Mouse (Mus musculus): ENCODE measurements around the gene Paf1. TPM values are rescaled to one million over a fixed set of nuclear protein-coding genes. Genes with fewer than 3 reads are reported as not detected.

Gene Paf1
- polyA plus RNA-seq, 2 experiments from 2014 or later = 49.2 to 65.4 TPM

DNA sequence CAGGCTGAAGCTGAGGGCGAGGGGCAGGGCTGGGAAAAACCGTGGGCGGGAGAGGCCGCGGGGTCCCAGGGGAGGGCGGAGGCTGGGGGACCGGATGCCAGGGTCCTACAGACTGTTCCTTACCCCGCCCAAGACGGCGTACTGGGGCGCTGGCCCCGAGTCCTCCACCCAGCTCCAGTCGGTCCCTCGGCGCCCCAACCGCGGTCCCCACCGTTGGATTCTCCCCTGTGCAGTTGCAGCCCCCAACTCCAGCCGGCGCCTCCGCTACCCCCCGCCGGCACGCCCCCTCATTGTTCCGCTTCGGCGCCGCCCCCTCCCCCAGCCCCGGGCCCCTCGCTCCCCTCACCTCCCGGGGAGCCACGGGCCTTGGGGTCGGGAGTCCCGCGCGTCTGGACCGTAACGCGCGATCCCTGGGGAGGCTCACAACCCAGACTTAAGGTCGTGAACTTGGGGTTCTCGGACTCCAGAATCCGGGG, 21.2 kb upstream of the Paf1 start:
- ATAC-seq = no peak

DNA sequence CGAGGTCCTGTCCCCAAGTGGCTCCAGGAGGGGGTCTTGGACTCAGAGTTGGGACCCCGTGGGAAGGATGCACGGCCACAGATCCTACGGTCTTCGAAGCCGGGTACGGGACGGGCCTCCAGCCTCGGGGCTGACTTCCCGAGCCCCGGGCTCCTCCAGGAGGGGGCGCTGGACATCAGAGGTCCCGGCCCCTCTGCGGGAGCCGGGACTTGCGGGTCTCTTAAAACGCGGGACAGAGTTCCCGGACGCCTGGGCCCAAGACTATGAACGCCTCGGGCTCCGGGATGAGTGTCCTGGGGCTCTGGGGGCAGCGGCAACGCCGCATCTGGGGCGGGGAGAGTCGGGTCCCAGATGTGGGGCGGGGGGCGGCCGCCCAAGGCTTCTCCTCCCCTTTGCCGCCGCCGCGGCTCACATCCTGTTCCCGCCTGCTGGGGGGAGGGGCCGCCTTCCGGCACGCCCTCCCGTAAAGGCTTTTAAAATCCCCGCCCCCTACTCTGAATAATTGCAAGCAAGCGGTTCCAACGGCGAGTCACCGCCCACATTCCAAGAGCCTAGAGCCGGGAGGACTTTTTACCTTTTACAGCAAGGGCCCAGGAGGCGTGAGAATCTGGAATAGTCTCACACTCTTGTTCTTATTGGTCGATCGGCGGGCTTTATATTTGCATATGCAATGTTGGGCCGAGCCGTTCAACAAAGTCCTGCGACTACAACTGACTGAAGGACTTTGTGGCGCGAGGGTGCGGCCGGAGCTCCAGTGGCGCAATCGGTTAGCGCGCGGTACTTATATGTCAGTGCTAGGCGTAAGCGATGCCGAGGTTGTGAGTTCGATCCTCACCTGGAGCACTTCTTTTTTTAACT, 20.3 kb upstream of the Paf1 start, which contains the start of gene Plekhg2:
TSS of gene Plekhg2 (minus strand) at position 349 of the 858 bp plus-strand sequence.
- peak; percentile 54 for ATAC-seq

DNA sequence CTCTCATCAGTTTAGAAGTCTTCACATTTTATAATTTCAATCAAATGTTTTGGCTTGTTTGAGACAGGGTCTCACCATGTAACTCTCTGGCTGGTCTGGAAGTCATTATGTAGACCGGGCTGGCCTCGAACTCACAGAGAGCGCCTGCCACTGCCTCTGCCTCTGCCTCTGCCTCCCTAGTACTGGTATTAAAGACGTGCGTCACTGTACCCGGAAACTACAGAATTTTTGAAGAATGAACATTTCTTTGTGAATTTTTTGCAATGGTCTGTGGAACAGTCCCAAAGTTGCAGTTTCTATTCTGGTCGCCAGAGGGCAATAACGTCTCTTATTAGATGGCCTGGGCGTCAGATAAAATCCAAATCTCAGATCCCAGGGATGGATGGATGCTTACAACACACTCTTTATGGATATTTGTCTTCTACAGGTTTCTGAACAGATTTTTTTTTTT, 19.6 kb upstream of the Paf1 start:
- peak; percentile 25 for ATAC-seq

DNA sequence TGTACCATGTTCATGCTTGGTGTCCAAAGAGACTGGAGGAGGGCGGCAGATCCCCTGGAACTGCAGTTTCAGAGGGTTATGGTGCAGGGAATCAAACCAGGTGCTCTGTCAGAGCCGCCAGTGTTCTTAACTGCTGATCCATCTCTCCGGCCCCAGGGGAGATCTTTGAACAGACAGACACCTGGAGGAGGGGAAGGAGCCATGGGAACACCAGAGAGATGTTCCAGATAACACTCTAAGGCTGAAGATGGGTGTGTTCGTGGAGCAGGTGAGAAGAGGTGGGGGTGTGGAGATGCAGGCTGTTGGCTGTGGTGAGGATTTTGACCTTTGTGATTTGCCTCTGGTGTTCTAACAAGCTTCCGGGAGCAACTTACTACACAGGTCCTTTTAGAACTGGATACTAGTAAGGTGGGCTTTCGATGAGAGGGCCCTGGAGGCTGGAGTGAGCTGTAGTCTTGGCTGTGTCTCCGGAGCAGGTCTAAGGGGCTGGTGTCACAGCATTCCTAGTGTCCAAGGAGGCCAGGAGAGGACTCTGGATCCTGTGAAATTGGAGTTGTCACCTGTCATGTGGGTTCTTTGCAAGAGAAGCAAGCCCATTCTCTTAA, 18.8 kb upstream of the Paf1 start:
- no peak for ATAC-seq

DNA sequence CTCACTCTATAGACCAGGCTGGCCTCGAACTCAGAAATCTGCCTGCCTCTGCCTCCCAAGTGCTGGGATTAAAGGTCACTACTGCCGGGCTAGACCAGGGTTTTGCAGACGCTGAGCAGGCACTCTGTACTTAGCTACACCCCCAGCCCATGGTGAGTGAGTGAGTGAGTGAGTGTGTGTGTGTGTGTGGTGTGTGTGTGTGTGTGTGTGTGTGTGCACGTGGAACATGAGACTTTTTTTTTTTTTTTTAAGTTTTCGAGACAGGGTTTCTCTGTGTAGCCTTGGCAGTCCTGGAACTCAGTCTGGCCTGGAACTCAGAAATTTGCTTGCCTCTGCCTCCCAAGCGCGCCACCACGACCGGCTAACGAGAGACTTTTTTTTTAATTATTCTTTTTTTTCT, 18.1 kb upstream of the Paf1 start:
- ATAC-seq = no peak

DNA sequence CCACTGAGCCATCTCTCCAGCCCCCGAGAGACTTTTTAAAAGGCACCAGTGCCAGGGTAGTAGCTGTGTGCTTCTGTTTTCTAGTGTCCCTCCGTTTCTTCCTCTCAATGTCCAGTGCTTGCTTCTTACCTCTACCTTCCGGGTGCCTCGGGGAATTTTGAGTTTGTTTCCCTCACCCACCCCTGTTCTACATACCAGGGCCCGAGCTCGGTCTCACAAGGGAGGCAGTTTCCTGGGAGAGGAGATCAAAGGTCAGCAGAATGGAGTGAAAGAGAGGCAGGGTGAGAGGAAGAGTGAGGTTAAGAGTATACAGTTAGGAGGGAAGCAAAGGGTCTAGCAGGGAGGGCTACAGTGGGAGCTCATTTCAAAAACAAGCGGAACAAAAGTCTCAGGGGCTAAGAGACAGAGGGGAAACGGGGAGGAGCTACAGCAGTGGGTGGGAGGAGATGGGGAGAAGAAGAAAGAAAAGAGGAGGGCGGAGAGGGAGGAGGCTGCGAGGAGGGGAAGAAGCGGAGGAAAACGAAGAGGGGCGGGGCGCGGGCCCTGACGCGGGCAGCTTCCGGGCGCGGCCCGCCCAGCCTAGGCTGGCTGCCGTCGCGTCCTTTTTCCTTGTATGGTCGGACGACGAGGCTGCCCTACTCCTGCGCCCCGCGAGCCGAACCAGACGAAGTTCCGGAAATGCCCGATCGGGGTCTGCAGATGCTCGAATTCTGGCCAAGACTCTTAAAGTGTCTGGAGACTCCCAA, 17.4 kb upstream of the Paf1 start:
- ATAC-seq = peak; percentile 36

DNA sequence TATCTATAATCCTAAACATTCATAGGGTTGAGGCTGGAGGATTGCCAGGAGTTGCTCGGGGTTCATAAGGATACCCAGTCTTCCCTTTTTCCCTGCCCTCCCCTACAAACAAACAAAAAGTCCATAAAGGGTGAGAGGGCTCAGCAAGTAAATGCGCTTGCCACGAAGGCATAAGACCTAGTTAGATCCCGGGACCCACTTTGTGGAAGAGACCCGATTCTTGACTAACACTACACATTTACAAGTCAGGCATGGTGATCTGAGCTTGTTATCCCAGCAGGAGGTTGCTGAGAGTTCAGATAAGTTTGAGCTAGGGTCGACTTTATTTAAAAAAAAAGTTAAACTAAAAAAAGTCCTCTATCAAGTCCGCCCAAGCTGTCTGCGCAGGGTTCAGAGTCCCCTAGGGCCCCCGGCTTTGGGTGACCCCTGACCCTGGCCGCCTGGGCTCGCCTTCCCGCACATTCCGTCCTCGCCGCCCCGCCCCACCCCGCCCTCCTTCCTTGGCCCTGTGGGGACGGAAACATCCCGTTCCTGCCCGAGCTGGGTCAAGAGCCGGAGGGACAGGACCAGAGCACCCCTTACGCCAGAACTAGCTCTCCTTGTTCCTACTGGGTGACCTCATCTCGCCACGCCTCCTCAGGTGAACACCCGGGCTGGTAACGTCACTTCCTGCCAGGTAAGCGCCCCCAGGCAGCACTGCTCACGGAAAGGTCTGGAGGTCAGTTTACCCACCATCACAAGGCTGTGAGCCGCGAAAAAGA, 16.6 kb upstream of the Paf1 start:
- no peak for ATAC-seq

DNA sequence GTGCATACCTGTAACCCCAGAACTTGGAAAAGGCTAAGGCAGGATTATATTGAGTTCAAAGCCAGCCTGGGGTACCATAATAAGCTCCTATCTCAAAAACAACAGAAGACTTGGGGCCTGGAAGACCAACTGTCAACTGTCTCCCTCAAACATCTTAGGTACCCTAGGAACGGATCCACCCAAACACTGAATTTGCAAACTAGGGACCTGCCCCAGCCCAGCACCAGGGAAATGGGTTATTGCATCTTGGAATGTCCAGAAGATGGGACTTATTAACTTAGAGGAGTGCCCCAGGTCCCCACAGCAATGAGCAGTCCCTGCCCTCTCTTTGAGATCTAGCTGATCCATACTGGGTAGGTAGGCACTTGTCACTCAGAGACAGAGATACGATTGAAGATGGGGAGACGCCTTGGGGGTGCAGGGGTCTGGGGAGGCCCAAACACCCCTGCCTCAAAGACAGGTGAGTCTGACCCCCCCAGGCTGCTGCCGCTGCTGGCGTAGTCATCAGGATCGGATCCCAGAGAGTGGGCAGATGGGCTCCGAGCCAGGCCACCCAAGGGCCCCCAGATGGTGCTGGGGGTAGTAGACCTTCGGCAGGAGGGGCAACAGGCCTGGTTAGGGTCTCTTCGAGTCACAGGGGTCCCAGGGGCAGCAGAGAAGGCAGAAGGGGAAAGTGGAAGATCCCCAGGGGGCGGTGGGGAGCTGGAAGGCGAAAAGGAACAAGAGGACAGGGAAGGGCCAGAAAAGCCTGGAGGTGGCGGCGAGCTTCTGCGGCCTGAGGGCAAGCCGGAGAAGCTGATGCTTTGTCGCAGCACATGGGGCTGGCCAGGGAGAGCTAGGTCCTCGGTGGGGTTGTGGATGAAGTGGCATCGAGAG, 15.3 kb upstream of the Paf1 start:
- ATAC-seq = no peak

DNA sequence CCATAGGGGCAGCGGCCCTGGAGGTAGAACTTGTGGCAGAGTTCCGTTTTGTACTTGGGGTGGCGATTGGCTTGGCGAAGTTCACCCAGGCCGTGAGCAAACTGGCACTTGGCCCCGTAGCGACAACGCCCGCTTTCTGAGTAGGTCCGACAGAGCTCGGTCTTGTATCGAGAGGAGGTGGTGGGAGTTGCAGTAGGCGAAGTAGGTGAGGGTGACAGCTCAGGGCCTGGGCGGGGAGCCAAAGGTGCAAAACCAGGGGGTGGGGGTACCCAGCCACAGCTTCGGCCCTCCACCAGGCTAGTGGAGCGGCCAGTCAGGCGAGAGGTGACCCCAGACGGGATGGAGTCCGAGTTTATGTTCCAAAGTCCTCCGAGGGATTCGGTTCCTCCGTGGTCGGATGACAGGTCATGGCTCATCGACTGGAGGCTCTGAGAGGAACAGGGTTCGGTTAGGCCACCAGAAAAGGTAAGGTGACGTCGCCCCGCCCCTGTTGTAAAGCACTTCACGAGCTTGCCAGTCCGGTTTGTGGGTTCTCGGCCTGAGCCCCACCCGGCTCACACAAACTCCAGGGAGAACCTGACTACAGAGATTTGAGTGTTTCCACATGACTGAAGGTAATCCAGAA, 14.6 kb upstream of the Paf1 start:
- ATAC-seq = no peak

DNA sequence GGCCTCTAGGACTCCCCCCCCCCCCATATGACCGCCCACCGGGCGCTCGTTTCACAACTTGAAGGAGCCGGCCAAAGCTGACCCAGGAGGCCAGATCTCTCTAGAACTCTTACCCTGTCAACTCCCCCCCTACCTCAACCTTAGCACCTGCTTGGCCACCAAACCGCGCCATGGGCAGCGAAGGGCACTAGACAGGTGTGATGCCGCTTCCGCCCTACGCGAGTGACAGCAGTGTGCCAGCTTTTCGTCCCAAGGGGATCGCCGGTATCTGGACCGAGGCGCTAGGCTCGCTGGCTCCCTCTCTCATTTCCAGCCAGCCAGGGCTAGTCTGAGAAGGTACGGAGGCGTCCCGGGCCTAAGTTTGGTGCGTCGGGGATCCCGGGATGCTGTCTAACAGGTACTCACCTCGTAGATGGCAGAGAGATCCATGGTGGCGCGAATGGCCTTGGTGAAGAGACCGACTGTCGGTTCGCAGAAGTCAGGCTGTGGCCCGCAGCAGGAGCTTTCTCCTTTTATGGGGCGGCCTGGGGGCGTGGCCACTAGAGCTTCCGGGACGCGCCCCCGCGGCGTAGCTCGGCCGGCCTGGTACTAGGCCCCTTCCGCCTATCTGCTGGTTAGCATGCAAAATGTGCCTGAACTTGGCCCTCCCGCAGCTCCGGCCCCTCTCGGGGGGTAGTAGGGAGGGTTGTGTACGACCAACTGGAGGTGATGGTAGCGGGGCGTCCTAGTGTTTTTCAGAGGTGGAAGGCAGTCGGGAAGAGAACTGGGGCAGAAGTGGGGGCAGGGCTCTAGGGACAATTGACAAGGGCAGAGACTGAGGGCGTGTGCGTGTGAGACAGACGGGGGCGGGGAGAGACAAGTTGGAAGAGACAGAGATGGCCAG, 13.7 kb upstream of the Paf1 start:
- ATAC-seq = peak; percentile 15

DNA sequence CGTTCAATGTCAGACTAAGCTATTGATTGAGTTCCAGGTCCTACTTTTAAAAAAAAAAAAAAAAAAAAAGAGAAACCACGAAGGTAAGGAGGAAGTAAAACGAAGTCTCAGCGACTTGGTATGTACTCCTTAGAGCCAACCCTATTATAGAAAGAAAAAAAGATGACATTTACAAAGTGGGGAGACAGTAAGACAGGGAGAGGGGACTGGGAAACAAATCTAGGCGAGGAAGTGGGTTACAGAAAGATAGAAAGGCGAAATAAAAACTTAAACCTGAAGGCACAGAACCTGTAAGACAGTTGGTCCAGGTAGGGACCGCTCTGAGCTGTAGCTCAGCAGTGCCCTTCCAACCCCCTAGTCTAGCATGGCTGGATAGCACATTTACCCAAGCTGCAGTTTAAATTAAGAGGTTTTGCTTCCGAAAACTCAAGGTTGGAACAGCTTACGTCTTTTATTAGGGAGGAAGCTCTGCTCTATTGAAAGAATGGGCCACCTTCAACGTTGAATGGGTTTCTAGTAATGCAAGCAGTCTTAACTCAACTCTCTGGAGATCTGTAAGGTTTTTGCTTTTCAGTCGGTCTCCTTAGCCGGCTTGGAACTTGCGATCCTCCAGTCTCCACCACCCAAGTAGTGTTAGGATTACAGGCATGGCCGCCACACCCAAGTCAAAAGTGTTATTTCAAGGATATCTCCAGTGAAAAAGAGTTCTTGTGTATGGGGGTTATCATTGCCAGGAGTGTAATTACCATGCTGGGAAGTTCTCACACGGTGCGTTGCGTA, 12.3 kb upstream of the Paf1 start, which contains the start of gene Zfp36:
TSS of gene Zfp36 (minus strand) at position 17 of the 780 bp plus-strand sequence.
- ATAC-seq = no peak

DNA sequence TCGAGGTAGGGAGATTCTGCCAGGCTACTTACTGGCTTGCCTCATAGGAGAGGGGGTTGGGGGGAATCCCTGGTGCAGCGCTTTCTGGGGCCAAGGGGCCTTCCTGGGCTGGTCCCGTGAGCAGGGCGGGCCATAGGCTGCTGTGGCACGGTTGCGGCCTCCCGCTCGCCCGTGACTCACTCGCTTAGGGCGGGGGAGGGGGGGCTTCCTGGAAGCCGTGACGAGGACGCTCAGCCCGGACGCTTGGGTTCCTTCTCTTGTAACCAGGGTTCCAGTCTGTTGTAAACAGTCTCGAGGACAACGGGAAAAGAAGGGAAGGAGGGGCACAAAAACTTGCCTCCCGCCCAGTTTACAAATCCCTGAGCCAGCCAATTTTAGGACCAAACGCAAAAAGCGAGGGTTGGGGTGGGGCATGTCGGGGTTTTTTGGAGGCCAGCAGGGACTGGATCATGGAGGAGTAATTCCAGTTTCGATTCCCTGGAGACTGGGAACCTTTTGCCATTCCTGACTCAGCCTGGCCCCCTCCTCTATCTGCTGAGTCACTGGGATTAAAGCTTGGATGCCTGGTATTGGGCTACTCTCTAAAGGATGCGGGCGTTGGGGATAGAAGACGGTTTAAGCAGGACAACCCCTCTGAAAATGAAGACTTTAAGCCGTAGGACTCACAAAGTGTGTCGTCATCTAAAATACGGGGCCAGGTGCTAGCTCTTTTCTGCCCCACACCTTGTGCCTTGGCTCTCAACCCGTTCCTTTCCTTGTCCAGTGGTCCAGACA, 11.5 kb upstream of the Paf1 start:
- ATAC-seq = peak; percentile 45

DNA sequence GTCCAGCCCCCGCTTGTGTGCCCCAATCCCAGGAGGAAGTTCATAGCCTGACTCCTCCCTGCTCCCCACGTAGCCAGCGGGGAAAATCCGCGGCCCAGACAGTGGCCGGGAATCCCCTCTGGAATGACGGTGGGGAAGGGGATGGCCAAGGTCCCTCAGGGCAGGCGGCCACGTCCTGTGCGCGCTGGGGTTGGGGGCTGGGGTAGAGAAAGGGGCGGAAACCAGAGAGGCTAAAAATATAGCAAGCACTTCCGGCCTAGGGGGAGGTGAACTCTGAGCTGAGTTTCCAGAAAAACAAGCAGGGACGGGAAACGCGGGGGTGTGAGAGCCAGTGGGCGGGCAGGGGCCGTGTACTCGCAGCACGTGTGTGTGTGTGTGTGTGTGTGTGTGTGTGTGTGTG, 10.8 kb upstream of the Paf1 start:
- ATAC-seq = peak; percentile 19

DNA sequence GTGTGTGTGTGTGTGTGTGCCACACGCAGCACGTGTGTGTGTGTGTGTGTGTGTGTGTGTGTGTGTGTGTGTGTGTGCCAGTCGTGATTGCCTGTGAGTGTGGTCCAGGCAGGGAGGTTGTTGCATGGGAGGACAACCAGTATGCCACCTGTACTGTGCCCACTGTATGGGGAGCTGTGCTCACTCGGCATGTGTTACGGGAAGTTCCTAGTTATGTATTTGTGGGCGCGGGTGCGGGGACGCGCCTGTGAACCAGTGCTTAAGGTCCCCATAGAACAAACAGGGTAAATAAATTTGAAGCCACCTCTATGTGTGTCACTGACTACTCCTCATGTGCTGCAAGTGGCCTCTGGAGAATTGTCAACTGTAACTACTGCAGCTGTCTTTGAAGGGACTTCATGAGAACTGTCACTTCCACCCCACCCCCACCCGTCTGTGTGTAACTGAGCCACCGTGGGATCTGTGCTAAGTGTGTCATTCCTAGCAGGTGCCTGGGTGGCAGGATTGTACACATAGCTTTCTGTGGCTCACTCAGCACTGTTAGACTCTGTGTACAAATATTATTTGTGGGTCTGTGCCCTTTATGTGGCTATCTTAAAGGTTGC, 10.3 kb upstream of the Paf1 start:
- no peak for ATAC-seq

DNA sequence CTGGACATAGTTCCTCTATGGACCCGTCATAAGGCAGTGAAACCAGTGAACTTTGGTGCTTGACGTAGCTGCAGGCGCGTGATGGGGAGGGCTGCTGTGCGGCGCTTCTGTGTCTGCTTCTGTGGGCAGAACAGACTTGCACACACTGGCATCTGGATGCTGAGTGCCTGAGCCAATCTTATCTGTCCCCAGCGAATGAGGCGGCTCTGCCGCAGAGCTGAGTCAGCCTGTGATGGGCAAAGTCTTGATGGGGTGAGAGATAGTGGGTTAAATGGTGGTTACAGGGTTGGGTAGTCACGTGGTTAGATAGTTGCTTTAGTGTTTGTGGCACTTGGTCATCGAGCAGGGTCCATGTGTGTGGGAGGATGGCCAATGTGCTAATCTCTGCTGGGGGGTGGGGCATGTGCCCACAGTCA, 9.8 kb upstream of the Paf1 start:
- peak; percentile 37 for ATAC-seq

DNA sequence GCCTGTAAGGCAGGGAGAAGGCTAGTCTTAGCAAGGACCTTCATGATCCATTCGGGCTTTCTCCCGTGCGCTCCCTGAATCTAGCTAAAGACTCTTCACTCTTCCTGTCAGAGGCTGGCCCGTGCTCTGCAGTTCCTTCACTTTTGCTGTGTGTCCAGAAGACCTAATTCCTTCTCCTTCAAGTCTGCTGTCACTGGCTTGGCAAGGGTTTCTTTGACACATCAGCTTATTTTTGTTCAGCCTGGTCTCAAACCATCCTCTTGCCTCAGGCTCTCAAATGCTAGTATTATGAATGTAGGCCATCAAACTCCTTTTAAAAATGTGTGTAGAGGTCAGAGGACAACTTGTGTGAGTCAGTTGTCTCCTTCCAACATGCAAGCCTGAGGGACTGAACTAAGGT, 9.1 kb upstream of the Paf1 start:
- ATAC-seq = no peak

DNA sequence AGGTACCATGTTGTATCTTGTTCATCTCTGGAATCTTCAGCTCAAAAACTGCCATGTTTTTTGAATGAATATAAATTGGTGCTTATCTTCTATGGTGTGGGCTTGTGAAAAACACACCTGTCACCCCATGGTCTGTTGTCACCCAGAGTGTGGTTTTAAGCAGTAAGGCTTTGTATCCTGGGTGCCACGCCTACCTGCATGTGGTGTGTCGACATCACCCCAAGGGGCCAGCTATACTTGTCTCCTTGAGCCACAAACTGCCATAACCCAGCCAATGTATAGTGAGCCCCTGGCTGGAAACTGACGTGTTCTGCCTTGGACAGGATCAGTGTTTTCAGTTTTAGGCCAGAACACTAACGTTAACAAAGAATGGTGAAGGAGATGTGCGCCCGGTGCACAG, 8.6 kb upstream of the Paf1 start:
- ATAC-seq = no peak

DNA sequence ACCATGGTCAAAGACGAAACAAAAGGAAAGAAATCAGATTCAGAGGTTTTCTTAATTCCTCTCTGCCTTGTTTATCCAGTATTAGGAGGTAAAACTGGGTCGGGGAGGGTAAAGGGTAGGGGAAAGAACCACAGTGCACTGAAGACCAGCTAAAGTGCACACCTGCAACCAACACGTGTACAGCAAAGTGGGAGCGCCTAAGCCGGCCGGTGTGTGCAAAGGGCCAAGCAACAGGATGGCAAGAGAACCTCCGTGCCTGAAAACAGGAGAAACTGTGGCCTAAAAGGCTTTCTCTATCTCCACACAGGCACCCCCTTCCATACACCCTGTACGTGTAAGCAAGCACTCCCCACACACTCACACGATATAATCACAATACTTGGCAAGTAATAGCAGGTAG, 7.6 kb upstream of the Paf1 start:
- ATAC-seq = no peak
